Mouse (Mus musculus) cerebellum, adult 2 months (tissue): ENCODE measurements at regions not wholly inside any gene's neighbourhood (a gene's known extent, or its start where the extent isn't known, plus 50 kb on each side); places are given as distances from the start of the nearest gene placed in this dataset.

Experiments
- CTCF ChIP-seq: fragments of 200-500 bp; IDR thresholded peaks from 2 replicates; pipeline ENCODE4 v1.5.1; 2011; ENCODE audit warnings: low read depth, mild to moderate bottlenecking, control low read depth, low read length, moderate library complexity, borderline replicate concordance; ENCODE audit not compliant: insufficient read depth
- POLR2A ChIP-seq: fragments of 200-500 bp; IDR thresholded peaks from 2 replicates; pipeline ENCODE4 v1.6.1; 2011; ENCODE audit warnings: low read length, control low read depth, borderline replicate concordance; ENCODE audit not compliant: insufficient read depth

DNA sequence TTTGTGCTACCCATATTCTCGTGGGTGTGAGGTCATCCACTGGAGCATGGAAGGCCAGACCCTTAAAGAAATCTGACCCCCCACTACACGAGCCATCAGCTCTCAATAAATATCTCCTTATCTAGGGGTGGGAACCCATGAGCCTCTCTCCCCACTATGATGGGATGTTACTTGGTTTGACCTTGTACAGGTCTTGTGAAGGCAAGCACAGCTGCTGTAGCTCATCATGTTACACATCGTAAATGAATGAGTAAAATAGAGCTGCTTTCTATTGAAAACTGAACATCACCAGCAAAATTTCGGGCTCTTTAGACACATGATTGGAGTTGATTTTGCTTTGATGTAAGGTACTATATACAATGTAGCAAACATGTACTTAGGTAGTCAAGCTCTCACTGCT is 414.8 kb upstream of the Frg1 start:
- TF ChIP-seq POLR2A (no peak), CTCF (no peak)
